Mouse (Mus musculus) granulocyte monocyte progenitor cell, adult 5-6 weeks (primary cell): ENCODE results near the gene Usp42. TPM values are rescaled to one million over a fixed set of nuclear protein-coding genes. Genes with fewer than 3 reads are reported as not detected.

Source experiments
- ATAC-seq: replicated peaks from 2 replicates; pipeline ENCODE4 v1.8.0; 2016; ENCODE audit warnings: mild to moderate bottlenecking, moderate TSS enrichment, inconsistent platforms; ENCODE audit not compliant: poor library complexity, severe bottlenecking
- total RNA-seq, 2 experiments: library from RNA; stranded (forward) in 1 of 2; stranded (reverse) in 1 of 2; fragments of 200-712, 200-1000 nt in 1 of 2; fragments of >200 nt in 1 of 2; fragmentation: Nextera tagmentation in 1 of 2; gene quantifications; 2 replicates each; pipeline ENCODE4 v1.2.3; 2014 to 2017

The Usp42 gene
- total RNA-seq, 2 experiments from 2014 or later = 10.4 to 19.0 TPM

DNA sequence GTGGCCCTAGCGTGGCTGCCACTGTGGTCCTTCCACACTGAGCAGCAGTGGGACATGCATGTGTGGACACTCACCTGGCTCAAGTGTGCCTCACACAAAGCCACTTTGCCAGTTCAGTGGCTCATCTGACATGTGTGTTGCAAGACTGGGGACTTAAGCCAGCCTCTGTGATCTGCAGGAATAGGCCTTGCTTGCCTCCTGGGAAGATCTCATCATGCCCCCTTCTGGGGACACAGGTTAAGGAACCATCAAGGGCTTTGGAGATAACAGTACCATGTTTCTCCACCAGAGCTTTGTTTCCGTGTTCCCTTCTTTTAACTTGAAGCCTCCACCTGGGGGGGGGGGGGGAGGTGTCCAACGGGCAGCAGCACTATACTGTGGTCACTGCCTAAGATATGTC lies 35.8 kb downstream of the Usp42 start:
- peak; percentile 56 for ATAC-seq

DNA sequence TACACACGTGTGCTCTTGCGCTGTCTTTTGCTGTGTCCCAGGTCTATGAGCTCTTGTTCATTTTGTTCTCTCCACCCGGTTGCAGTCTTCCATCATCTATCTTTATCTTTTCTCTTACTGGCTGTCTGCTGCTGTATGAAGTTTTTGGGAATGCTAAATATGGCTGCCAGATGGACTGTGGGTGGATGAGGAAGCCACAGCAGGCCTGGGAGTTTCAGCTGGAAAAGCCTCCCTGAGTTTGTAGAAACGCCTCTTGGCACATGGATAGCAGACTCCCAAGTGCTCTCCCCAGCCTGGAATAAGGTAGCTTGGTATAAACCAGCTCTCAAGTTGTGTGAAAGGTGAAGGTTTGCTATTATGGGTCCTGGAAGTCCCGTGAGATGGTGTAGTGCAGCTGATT lies 41.2 kb downstream of the Usp42 start:
- no peak for ATAC-seq

DNA sequence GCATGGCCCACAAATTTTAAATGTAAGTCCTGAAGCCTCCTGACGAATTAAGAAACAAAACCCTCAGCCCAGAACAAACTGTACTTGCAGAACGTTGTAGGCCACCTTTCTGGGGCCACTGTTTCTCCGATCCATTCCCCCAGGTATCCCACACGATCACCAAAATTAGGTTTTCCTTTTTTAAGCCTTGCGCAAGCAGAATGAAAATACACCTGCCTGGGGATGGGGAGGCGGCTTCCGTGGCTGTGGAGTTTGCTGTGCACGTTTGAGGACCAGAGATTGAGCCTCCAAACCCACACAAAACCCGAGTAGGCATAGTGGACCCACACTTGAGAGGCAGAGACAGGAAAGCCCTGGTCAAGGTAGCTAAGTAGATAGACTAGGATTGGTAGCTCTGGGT lies 41.7 kb downstream of the Usp42 start:
- ATAC-seq = no peak

DNA sequence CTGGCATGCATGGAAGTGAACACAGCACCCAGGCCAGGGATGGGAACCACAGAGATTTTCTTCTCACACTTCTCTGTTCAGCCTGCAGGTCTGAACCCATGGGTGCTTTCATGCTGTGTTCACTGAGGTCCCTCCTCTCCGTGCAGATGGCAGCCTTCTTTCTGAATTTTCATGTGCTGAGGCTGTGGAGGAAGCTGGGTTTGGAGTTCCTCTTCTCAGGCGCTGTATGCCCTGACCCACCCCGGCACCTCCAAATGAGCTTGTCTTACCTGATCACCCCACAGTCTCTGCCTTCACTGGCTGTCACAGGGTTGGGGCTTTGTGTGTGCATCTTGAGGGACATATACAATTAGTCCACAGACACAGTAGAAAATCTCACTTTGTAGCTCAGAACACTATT lies 44.5 kb downstream of the Usp42 start:
- ATAC-seq = peak; percentile 33; the same call in 1 of the 2 replicates

DNA sequence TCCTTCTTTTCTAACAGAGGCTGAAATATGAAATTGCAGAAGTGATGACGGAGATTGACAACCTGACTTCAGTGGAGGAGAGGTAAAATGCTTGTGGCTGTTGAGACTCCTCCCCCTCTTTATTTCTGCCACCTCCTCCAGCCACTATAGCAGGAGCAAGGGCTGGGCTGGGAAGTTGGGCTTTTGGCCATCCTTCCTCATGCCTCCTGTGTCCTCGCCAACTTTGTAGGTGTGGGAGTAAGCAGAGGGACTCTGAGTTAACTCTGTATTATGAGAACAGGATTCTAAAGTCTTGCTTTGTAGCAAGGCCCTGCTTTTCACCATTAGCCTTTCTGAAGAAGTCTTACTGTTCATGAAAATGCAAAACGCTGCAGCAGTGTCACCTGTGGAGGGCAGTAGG lies 45.6 kb downstream of the Usp42 start:
- ATAC-seq = no peak

DNA sequence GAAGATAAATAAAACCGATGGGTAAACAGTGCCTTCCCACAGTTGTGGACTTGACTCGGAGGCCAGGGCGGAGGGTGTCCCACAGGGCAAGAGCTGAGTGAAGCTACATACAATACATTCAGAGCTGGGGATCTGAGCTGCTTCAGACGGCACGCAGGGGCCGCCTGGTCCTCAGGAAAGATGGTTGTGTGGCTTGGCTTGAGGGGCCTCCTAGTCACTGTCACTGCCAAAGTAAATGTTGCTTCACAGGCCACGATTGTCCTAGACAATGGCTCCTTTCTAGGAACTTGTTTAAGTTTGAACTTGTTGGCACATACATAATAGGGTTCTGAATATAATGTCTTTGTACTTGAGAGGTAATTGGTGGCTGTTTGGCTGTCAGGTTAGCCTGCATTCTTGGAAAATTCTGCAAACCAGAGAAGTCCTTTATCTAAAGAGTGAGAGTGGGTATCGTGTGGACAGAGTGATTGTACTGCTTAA lies 47.1 kb downstream of the Usp42 start:
- no peak for ATAC-seq

DNA sequence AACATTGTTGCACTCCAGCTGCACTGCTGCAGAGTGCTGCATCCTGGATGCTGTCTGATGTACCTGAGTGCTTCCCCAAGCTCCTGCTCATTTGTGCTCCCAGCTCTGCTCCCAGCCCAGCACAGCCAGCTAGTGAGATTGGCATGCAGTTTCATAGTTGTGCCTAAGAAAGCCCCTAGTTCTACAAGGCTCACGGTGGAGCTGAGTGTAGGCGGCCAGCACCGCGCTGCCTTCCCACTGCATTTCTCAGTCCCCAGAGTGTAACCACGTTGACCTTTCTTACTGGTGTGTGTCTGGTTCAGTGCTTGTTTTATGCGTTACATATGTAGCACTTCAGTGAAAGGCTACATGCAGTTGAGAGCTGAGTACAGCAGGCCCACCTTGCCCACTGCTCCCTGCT lies 48.4 kb downstream of the Usp42 start:
- ATAC-seq = no peak

DNA sequence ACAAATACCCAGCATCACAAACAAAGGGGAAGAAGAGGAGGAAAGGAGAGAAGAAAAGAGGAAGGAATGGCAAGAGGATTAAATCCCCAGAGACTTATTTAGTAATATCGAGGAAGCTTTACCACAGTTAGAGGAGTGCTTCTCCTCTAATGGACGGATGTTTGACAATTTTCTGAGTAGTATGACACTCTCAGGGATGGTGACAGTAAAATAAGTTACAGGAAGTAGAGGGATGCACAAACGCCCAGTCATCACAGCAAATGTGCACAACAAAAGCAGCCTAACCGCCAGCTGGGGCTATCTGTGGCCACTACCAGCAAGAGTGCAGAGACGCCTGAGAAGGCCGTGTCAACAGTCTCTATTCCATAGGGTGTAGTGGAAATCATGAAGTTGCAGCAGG lies 52.4 kb downstream of the Usp42 start:
- peak; percentile 89 for ATAC-seq

DNA sequence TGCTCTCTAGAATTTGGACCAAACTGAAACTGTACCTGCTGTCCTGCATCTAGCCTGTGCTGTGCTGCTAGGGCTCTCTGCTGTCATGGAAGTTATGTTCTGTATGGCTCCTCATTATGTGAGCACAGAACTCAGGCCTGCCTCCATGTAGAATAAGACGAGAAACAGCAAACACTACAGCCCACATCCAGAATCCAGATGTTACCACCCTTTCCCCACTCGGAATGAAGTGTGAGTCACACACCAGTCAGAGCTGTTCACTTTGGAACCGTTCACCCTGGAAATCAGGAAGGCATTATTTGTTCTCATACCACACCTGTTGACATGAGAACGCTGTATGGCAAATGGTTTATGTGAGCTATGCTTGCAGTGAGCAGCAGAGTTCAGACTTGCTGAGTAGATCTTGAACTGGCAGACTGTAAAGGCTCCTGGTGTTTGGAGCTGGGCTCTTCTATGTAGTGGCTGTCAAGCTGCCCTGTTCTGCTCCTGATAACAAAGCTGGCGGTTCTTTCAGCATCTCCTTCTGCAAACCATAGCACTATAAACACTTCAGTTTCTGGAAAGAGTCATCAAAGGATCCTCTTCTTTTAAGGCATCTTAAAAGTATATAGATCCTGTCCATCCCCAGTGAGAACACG lies 53.3 kb downstream of the Usp42 start:
- ATAC-seq = no peak

DNA sequence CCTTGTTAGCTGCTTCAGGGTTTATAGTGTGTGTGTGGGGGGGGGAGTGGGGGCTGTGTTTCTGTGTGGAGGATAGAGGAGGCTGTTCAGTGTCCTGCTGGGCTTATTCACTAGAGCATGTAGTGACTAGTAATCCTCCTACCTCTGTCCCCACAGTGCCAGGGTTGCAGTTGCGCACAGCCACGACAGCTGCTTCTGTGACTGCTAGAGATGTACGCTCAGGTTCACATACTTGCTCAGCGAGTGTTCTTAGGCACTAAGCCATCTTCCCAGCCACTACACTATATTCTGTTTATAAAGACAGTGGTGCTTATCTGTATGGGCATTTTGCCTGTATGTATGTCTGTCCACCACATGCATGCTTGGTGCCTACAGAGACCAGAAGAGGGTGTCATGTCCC lies 54.7 kb downstream of the Usp42 start:
- ATAC-seq = no peak

DNA sequence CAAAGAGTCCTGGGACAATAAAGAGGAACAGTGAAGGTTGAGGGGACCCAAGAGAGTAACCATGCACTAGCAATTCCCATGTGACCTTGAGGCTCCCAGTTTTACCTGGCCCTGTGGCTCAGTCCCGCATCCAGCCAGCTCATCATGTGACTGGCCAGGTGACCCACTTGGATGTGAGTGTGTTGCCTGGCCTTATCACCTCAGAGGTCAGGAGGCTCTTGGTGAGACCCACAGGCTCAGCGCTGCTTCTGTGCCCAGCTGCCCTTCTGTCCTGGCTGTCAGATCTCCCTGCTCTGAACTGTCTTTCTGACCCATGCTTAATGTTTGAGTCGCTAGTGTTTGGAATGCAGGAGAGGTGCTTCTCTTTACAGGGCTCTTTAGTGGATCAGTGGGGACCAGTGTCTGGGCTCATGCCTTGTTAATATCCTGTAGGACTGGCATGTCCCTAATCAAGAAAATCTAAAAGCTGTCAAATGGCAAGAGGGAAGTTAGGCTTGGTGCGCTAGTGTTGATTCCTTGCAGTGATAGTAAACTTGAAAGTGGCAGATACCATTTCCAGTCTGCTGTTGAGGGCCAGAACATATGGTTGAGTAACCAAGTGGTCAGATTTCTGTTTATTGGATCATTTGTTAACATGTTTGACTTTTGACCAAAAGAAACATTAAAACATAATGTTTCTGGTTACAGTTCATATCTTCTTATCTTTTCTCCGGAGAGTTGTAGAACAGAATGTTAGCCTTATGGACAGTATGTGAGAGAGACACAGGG lies 55.7 kb downstream of the Usp42 start:
- no peak for ATAC-seq

DNA sequence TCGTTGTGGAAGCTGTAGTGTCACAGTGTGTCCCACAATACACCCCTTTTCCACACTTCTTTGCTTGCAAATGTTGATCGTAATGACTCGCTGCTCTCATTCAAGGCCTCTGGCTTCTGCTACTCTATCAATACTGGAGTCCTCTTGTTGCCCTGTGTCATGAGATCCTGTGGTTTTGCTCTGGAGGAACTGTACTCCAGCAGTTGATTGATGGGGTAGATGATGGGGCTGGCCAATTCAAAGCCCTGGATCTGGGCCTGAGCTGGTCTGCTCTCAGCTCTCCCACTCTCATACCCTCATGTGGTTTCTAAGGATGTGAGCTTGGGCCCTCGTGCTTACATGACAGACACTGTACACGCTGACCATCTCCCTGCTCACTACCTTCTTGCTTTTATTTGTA lies 57.5 kb downstream of the Usp42 start:
- peak; percentile 30; the same call in 1 of the 2 replicates for ATAC-seq

DNA sequence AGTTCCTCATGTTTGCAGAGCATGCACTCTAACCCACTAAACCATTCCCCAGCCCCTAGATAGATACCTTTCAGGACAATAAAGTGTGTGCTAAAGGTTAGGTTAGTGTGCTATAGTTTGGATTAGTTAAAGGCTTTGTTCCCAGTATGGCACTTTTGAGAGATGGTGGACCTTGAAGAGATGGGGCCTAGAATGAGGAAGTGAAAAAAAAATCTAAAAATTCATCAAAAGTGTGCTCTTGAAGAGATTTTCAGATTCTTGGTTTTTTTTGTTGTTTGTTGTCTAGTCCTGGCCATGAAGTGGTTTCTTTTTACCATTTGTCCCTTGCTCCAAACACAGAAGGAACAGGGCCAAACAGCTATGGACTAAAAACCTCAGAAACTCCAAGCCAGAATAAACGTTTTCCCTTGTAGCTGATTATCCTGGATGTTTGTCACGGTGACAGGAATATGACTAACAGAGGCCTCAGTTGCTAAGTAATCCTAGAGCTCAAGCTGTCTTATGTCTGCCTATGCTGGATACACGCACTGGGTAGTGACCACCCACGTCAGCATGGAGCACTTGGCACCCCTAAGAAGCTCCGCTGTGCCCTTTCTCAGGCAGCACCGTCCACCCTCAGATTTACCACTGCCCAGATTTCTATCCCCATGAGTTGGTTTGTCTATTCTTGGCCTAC lies 61.2 kb downstream of the Usp42 start:
- no peak for ATAC-seq

DNA sequence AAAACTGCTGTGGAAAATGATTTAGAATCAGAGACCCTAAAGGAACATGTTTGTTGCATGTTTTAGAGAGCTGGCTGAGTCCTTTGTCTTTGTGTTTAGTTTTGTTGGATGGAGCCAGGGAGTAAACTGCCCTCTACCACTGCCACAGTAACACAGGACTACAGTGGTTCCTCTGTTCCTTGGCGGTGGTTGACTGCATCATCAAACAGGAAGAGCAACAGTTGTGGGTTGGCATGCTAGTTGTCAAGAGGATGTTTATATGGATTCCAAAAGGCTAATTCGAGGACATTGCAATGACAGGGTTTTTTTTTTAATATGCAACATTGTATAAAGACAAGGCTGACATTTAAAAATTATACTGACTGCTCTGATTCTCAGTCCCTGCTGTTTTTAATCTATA lies 62.2 kb downstream of the Usp42 start:
- peak; percentile 83 for ATAC-seq

DNA sequence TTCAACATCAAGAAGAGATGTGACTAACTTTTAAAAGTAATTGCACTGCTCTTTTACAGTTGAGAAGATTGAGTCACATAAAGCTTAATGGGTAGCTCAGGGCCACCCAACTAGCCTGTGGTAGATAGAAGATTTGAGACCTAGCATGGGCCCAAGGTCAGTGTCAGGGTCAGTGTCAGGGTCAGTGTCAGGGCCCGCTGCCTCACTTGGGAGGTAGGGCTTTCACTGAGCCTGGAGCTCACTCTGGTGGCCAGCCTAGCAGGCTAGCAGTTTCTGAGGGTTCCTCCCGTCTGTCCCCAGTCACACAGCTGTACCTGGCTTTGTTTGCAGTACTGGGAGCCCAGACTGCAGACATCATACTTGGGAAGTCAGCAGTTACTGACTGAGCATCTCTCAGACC lies 62.7 kb downstream of the Usp42 start:
- ATAC-seq = peak; percentile 31; the same call in 1 of the 2 replicates

DNA sequence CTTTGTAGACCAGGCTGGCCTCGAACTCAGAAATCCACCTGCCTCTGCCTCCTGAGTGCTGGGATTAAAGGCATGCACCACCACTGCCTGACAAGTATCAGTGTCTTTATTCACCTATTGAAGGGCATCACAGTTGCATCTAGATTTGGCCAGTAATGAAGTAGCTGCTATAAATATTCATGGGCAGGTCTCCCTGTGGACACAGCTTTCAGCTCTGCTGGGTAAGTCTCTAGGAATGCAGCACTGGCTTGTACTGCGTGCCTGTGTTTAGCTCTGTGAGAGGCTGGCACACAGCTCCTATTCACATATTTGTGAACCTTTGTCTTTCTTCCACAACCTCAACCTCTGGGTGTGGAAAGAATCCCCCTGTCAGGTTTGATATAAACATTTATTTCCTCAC lies 63.2 kb downstream of the Usp42 start:
- ATAC-seq = no peak

DNA sequence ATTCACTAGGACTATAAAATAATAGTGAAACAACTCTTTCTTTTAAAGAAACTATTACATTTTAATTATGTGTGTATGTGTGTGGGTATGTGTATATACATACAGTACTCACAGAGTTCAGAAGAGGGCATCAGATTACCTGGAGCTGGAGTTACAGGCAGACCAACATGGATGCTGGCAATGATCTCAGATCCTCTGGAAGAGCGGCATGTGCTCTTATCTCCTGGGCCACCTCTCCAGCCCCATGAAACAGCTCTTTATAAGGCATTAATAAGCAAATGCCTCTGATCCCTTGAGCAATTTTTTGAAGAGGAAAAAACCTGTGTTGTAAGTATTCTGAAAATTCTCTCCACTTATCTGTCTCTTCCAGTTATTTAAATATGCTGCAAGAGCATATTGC lies 66.1 kb downstream of the Usp42 start:
- ATAC-seq = no peak

DNA sequence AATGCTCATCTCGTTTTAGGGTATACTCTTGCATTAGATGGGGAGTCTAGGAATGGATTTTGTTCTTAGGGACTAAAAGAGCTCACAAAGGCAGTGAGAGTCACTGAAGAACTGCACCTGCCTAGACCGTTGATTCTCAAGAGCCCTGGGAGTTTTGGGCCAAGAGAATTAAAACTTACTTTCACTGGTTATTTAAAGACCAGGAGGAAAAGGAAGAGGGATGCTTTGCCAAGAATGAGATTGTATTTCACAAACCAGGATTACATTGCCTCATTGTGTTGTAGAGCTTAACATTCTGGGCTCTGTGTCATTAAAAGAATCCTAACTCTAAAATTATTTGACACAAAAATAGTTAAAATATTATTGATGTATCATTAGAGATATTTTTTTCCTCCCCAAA lies 66.5 kb downstream of the Usp42 start:
- no peak for ATAC-seq

DNA sequence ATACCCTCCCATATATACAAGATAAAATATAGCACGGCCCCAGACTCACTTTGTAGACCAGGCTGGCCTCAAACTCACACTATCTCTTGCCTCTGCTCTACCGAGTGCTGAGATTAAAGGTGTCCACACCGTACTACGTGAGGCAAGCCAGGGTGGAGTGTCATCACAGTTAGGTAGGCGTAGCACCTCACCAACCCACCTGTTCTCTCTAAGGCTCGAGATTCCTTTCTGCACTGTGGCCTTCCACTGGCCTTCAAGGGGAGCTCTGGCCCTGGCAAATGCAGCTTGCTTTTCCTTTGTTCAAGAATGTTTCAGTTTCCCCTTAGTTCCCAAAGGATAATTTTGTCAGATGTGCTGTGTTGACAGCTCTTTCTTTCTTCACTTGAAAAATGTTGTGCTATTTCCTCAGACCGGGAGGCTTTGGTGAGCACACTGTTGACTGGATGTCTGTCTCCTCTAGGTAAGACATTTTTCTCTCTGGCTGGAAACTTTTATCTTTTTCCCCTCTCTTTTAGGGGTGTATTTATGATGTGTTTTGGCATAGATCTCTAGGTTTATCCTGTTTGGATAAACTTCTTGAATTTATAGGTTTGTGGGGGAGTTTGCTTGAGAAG lies 68.9 kb downstream of the Usp42 start:
- ATAC-seq = no peak
